Mouse (Mus musculus) heart, postnatal 36 days (tissue): ENCODE data around the gene Med23. TPM values are rescaled to one million over a fixed set of nuclear protein-coding genes. Genes with fewer than 3 reads are reported as not detected.

Experiments
- DNase-seq, 2 experiments: peaks; one replicate each; pipeline ENCODE4 v3.0.0; 2021 to 2022
- intact Hi-C: fragments of 180-260 bp; cut with DNase I; formaldehyde crosslinking; loops from one replicate; pipeline ENCODE4 v1.15.1; 2025
- total RNA-seq, 2 experiments: library from RNA; stranded (reverse); gene quantifications; 2 replicates each; pipeline ENCODE4 v1.2.3; 2021

The Med23 gene
- total RNA-seq, 2 experiments from 2014 or later, result 14.1 to 15.4 TPM

- intact Hi-C loops, result no loop called here
Observed at GRCm38 (mm10) chr10:24864434-24864833, 5.4 kb upstream of the Med23 start.

GRCm38 (mm10) chr10:24873624-24874023 lies 3.8 kb downstream of the Med23 start:
- no peak for DNase-seq
- intact Hi-C loops, result no loop called here

More at GRCm38 (mm10) chr10:24864434-24864833, 5.4 kb upstream of the Med23 start:
- no peak for DNase-seq

- no peak for DNase-seq
- intact Hi-C loops, result no loop called here
Observed at GRCm38 (mm10) chr10:24886008-24886407, 16.2 kb downstream of the Med23 start.

- intact Hi-C loops, result no loop called here
Observed at GRCm38 (mm10) chr10:24888343-24888742, 18.6 kb downstream of the Med23 start.

GRCm38 (mm10) chr10:24895927-24896326 lies 26.1 kb downstream of the Med23 start:
- intact Hi-C loops, result loop anchor here (5.0 kb wide), 1 partner anchor 104 kb away; no protein-coding TSS in a partner anchor
- peak in 1 of 2 experiments; percentile 36 for DNase-seq

More at GRCm38 (mm10) chr10:24888343-24888742, 18.6 kb downstream of the Med23 start:
- no peak for DNase-seq

GRCm38 (mm10) chr10:24905627-24906026 lies 35.8 kb downstream of the Med23 start:
- no peak for DNase-seq
- intact Hi-C loops, result no loop called here

- intact Hi-C loops, result no loop called here
- DNase-seq, result no peak
Observed at GRCm38 (mm10) chr10:24911199-24911598, 41.4 kb downstream of the Med23 start.

- intact Hi-C loops, result no loop called here
- DNase-seq, result no peak
Observed at GRCm38 (mm10) chr10:24912576-24912975, 42.8 kb downstream of the Med23 start.

- intact Hi-C loops, result no loop called here
- no peak for DNase-seq
Observed at GRCm38 (mm10) chr10:24915486-24915885, 45.7 kb downstream of the Med23 start.

- DNase-seq, result no peak
- intact Hi-C loops, result no loop called here
Observed at GRCm38 (mm10) chr10:24922977-24923376, 53.2 kb downstream of the Med23 start.

- DNase-seq, result no peak
- intact Hi-C loops, result no loop called here
Observed at GRCm38 (mm10) chr10:24924296-24924695, 54.5 kb downstream of the Med23 start.

GRCm38 (mm10) chr10:24926380-24926779 lies 56.6 kb downstream of the Med23 start:
- no peak for DNase-seq
- intact Hi-C loops, result no loop called here

- intact Hi-C loops, result no loop called here
- DNase-seq, result no peak
Observed at GRCm38 (mm10) chr10:24926962-24927720, 57.4 kb downstream of the Med23 start, which contains the start of gene Arg1. Gene Arg1 (minus strand): TSS chr10:24927484.

GRCm38 (mm10) chr10:24928072-24928471 lies 58.3 kb downstream of the Med23 start:
- DNase-seq, result no peak
- intact Hi-C loops, result no loop called here

GRCm38 (mm10) chr10:24930143-24930542 lies 60.4 kb downstream of the Med23 start:
- intact Hi-C loops, result no loop called here

GRCm38 (mm10) chr10:24947871-24948270 lies 78.1 kb downstream of the Med23 start:
- intact Hi-C loops, result no loop called here
- DNase-seq, result no peak

More at GRCm38 (mm10) chr10:24930143-24930542, 60.4 kb downstream of the Med23 start:
- DNase-seq, result no peak

GRCm38 (mm10) chr10:24948278-24948677 lies 78.5 kb downstream of the Med23 start:
- no peak for DNase-seq
- intact Hi-C loops, result no loop called here

- intact Hi-C loops, result no loop called here
- no peak for DNase-seq
Observed at GRCm38 (mm10) chr10:24950223-24950622, 80.4 kb downstream of the Med23 start.

GRCm38 (mm10) chr10:24951575-24951974 lies 81.8 kb downstream of the Med23 start:
- DNase-seq, result no peak
- intact Hi-C loops, result no loop called here

GRCm38 (mm10) chr10:24952549-24952948 lies 82.8 kb downstream of the Med23 start:
- DNase-seq, result peak in 1 of 2 experiments; percentile 15
- intact Hi-C loops, result no loop called here

GRCm38 (mm10) chr10:24953876-24954275 lies 84.1 kb downstream of the Med23 start:
- intact Hi-C loops, result no loop called here
- no peak for DNase-seq
